Mouse (Mus musculus) ES-Bruce4 (cell line): ENCODE measurements around the gene Aktip. TPM values are rescaled to one million over a fixed set of nuclear protein-coding genes. Genes with fewer than 3 reads are reported as not detected.

Source experiments
- H3K27ac ChIP-seq: 2 replicates; pipeline ENCODE4 v1.5.1; 2012; ENCODE audit warnings: low read length, inconsistent platforms; ENCODE audit not compliant: insufficient read depth
- H3K27me3 ChIP-seq: 2 replicates; pipeline ENCODE4 v1.6.1; 2012; ENCODE audit warnings: mild to moderate bottlenecking, low read length, inconsistent platforms; ENCODE audit not compliant: control insufficient read depth, poor library complexity, insufficient read depth, severe bottlenecking
- H3K36me3 ChIP-seq: 2 replicates; pipeline ENCODE4 v1.6.1; 2012; ENCODE audit warnings: inconsistent platforms, mild to moderate bottlenecking, low read length, moderate library complexity; ENCODE audit not compliant: control insufficient read depth, poor library complexity, insufficient read depth, severe bottlenecking
- H3K4me1 ChIP-seq: one replicate; pipeline ENCODE4 v1.8.1; 2011; ENCODE audit warnings: low read length; ENCODE audit not compliant: control insufficient read depth, insufficient read depth
- H3K4me3 ChIP-seq: 2 replicates; pipeline ENCODE4 v1.5.1; 2011; ENCODE audit warnings: low read depth, mild to moderate bottlenecking, low read length
- H3K9ac ChIP-seq: 2 replicates; pipeline ENCODE4 v1.6.1; 2012; ENCODE audit warnings: low read depth, mild to moderate bottlenecking, inconsistent platforms; ENCODE audit not compliant: poor library complexity, severe bottlenecking
- H3K9me3 ChIP-seq: replicated peaks from 2 replicates; pipeline ENCODE4 v1.6.1; 2012; ENCODE audit warnings: mild to moderate bottlenecking, low read length, inconsistent platforms; ENCODE audit not compliant: control insufficient read depth, poor library complexity, insufficient read depth, severe bottlenecking
- CTCF ChIP-seq: IDR thresholded peaks from one replicate; pipeline ENCODE4 v1.8.1; 2011; ENCODE audit warnings: low read depth, low read length
- EP300 ChIP-seq: IDR thresholded peaks from 2 replicates; pipeline ENCODE4 v1.6.1; 2011; ENCODE audit warnings: low read depth, low read length; ENCODE audit not compliant: insufficient read depth
- POLR2A ChIP-seq: IDR thresholded peaks from one replicate; pipeline ENCODE4 v1.8.1; 2011; ENCODE audit warnings: low read length; ENCODE audit not compliant: insufficient read depth
- polyA plus RNA-seq: library from polyadenylated mRNA; stranded (reverse); fragments of >200 nt; gene quantifications from 2 replicates; pipeline ENCODE4 v1.2.4, GENCODE M21; 2011; ENCODE audit warnings: low read depth; ENCODE audit not compliant: missing spikeins, insufficient read depth, insufficient read length

The Aktip gene
- polyA plus RNA-seq, 1 experiment, result 74.4 TPM

DNA sequence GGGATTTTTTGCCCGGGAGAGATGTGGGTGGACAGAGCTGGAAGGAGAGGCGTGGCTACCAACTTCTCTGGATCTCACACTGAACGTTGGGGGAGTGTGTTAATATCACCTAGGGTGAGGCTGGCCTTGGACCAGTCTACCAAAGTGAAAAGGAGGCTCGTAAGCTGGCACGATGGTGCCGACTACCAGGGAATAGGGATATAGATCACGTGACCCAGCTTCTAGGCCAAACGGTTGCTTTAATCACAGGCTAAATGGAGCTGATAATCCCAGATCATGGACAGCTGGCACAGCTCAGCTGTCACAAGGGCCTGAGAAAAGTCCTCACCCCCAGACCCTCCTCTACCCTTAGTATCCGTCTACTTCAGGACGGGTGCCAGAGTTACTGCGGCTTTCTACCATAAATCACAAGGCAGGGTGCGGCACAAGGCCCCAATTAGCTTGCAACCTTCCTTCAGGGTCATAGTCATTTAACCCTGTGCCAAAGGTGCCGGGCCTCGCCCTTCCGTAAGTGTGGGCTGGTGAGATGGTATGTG is 51.1 kb downstream of the Aktip start:
- no peaks in the 10 kb centered on the region for H3K27me3 ChIP-seq
- no peak overlapping the region for H3K9ac ChIP-seq
- H3K27ac ChIP-seq, result no peak overlapping the region
- no peaks in the 10 kb centered on the region for H3K4me1 ChIP-seq
- no peak overlapping the region for H3K4me3 ChIP-seq
- no peaks in the 10 kb centered on the region for H3K36me3 ChIP-seq
- no peaks in the 10 kb centered on the region for H3K9me3 ChIP-seq
- TF ChIP-seq CTCF (no peak), EP300 (no peak), POLR2A (no peak)

DNA sequence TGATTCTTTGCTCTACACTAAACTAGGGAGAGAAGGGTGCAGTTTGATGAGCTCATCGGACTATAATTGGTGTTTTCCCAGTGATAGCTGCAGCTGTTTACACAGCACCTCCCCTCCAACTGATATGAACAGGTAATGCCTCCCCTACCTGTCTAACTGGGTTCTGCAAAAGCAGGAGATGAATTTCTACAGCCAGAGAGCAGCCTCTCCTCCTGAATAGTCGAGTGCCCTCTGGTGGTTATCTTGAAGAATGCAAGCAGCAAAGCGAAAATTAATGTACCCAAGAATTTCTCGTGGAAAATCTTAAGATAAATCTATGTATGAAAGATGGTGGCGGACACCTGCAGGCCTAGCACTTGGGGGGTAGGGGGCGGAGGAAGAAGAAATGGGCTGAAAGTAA is 52.1 kb downstream of the Aktip start:
- H3K27ac ChIP-seq, result no peak overlapping the region

DNA sequence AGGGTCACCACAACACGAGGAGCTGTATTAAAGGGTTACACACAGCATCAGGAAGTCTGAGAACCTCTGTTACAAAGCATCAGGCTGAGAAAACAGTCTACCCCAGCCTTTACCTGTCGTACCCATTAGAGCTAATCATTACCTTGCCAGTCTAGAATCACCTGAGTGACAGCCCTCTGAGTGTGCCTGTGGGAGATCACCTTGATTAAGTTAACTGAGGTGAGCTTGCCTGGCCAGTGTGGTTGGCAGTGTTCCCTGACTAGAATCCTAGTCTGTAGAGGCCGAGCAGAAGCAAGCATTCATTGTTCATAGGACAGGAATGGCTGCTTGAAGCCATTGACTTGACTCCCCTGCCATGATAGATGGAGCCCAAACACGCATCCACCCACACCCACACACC is 58.9 kb downstream of the Aktip start:
- Histone ChIP-seq H3K27ac (no peak overlapping the region), H3K36me3 (no peaks in the 10 kb centered on the region), H3K4me1 (no peaks in the 10 kb centered on the region), H3K9me3 (peaks cover 5% of the 10 kb centered on the region; the same call in 1 of the 2 replicates), H3K4me3 (no peak overlapping the region), H3K9ac (no peak overlapping the region), H3K27me3 (no peaks in the 10 kb centered on the region)
- TF ChIP-seq CTCF, result no peak
- TF ChIP-seq EP300, result no peak
- no peak for TF ChIP-seq POLR2A

More for the DNA sequence above, 52.1 kb downstream of the Aktip start:
- no peaks in the 10 kb centered on the region for H3K9me3 ChIP-seq
- TF ChIP-seq CTCF, result peak; percentile 8
- no peak for TF ChIP-seq POLR2A
- no peak overlapping the region for H3K9ac ChIP-seq
- H3K36me3 ChIP-seq, result no peaks in the 10 kb centered on the region
- H3K4me3 ChIP-seq, result no peak overlapping the region
- no peaks in the 10 kb centered on the region for H3K4me1 ChIP-seq
- no peaks in the 10 kb centered on the region for H3K27me3 ChIP-seq

DNA sequence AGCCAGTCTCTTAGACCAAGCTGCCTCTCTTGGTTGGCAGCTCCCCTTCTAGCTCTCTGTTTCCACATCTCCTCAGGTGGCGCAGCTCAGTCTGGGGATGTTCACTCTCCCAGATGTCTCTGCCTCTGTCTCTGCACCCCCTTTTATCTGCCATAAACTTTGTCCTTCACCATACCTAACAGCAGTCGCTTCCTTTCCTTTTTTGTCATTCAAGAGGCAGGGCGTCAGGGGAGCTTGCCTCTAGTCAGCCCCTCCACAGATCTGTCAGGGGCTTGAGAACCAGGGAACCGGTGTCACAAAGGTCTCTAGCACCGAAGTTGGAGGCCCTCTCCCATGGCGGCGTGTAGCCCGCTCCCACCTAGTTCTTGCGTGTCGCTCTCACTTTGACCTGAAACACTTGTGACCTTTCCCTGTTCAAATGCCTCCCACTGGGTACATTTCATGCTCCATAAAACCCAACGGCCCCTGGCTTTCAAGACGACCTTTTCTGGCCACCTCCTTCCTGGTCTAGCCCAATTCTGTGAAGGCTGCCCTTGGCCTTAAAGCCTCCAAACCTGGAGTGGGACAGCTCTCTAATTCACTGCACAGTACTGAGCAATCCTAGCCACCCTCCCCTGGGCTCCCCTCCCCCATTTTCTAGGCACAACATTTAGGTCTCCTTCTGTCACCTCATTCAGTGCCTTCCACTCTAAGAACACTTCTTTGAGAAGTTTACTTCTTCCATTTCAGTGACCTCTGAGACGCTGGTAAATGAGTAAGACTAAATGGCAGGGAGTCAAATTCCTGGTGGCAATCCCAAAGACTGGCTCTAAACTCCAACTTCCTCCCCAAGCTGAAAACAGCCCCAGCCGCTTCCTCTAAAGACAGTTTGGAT is 64.2 kb downstream of the Aktip start:
- Histone ChIP-seq H3K27ac (peak overlapping the region; percentile 70; the same call in 1 of the 2 replicates), H3K9ac (peak overlapping the region; percentile 50), H3K4me3 (peak overlapping the region; percentile 4; the same call in 1 of the 2 replicates)

DNA sequence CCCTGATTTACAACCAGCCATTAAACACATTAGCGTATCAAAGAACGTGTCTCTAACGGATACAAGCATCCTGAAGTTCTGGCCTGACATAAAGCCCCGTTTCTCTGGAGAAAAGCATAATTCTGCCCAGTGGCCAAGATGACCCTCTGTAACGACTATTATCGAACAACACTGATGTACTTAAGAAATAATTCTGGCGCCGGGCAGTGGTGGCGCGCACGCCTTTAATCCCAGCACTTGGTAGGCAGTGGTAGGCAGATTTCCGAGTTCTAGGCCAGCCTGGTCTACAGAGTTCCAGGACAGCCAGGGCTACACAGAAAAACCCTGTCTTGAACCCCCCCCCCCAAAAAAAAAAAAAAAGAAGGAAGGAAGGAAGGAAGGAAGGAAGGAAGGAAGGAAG is 65.1 kb downstream of the Aktip start:
- Histone ChIP-seq H3K27me3 (no peaks in the 10 kb centered on the region), H3K36me3 (peaks cover 1% of the 10 kb centered on the region; the same call in 1 of the 2 replicates), H3K9me3 (no peaks in the 10 kb centered on the region), H3K27ac (peak overlapping the region; percentile 70), H3K9ac (peak overlapping the region; percentile 50), H3K4me3 (peak overlapping the region; percentile 6; the same call in 1 of the 2 replicates), H3K4me1 (no peaks in the 10 kb centered on the region)
- TF ChIP-seq CTCF, result no peak
- TF ChIP-seq EP300, result no peak
- TF ChIP-seq POLR2A, result no peak

More for the DNA sequence above, 64.2 kb downstream of the Aktip start:
- no peaks in the 10 kb centered on the region for H3K27me3 ChIP-seq
- no peaks in the 10 kb centered on the region for H3K36me3 ChIP-seq
- H3K4me1 ChIP-seq, result no peaks in the 10 kb centered on the region
- H3K9me3 ChIP-seq, result no peaks in the 10 kb centered on the region
- TF ChIP-seq CTCF, result no peak
- TF ChIP-seq EP300, result no peak
- no peak for TF ChIP-seq POLR2A

DNA sequence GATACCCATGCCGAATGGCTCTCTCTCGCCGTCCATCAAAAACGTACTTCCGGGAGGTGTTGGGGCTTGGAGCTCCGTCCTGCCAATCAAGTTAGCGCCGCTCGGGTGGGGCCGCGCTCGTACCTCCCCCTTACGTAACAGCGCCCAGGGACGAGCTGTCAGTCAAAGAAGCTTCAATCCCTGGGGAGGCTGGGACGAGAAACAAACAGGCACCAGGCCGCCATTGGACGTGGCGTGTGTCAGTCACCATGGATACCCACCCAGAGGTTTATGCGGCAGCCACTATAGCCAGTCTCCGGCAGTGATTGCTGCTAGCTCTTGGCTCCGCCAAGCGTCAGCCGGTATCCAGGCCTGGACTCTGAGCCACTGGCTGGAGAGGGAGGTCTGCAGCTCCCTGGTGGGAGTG is 65.7 kb downstream of the Aktip start:
- TF ChIP-seq EP300 (no peak), CTCF (no peak), POLR2A (peak; percentile 73)
- no peaks in the 10 kb centered on the region for H3K4me1 ChIP-seq
- H3K9me3 ChIP-seq, result no peaks in the 10 kb centered on the region
- H3K27ac ChIP-seq, result no peak overlapping the region
- H3K9ac ChIP-seq, result peak overlapping the region; percentile 50
- H3K4me3 ChIP-seq, result peak overlapping the region; percentile 36
- peaks cover 7% of the 10 kb centered on the region for H3K36me3 ChIP-seq
- no peaks in the 10 kb centered on the region for H3K27me3 ChIP-seq
